Mouse (Mus musculus): ENCODE results near the gene Supt16.

DNA sequence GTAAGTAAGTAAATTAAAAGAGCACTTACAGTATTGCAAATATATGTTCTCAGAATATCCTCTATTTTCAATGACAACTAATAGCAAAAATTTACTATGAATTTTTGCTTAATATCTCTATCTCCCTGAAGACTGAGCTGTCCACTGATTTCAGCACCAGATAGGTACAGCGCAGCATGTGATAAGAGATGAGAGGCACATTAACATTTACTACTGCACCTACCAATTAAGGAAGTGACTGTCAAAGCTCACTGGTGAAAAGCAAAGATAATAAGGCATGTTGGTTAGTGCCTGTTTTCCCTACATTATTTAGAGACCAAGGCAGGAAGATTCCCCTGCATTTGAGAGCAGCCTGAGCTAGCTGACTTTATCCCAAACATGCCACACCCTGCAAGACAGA lies 39.0 kb upstream of the Supt16 start:
- TF ChIP-seq POLR2A (IDR thresholded peaks at IDR 0.05; ENCODE audit: low read depth, low read length) (no peak), CTCF (IDR thresholded peaks at IDR 0.05; ENCODE audit: extremely low read depth, insufficient read depth, insufficient read length, insufficient replicate concordance) (no peak)
